Mouse (Mus musculus) gonadal fat pad, adult 2 months (tissue): ENCODE measurements around the gene Krtap4-6. TPM values are rescaled to one million over a fixed set of nuclear protein-coding genes. Genes with fewer than 3 reads are reported as not detected.
"Not testable (repeated sequence)": the region's sequence is repeated elsewhere in the genome, so short reads cannot be mapped to it uniquely, and the experiment has no call there.

Source experiments
- DNase-seq: peaks from one replicate; pipeline ENCODE4 v3.0.0-alpha.2; 2012; ENCODE audit warnings: low read depth
- polyA plus RNA-seq: library from polyadenylated mRNA; depleted of rRNA; stranded (reverse); fragments of >200 nt; gene quantifications from 2 replicates; pipeline ENCODE4 v1.2.3, GENCODE M21; 2012; rRNA removed

Gene Krtap4-6
- polyA plus RNA-seq: not detected in 2 replicates

- no peak for DNase-seq
These were observed at the start of gene Krtap4-6 for GRCm38 (mm10) chr11:99665860-99666259. Gene Krtap4-6 (minus strand): TSS chr11:99665960.

GRCm38 (mm10) chr11:99690463-99690862 lies 24.7 kb upstream of the Krtap4-6 start, which contains the start of gene Gm14190:
Gene Gm14190 (minus strand): TSS chr11:99690740.
- DNase-seq: no peak

- DNase-seq: not testable (repeated sequence)
These were observed 19.5 kb upstream of the Krtap4-6 start for GRCm38 (mm10) chr11:99685235-99685634.

GRCm38 (mm10) chr11:99683481-99683880 lies 17.7 kb upstream of the Krtap4-6 start:
- no peak for DNase-seq

GRCm38 (mm10) chr11:99662802-99663201 lies 3.0 kb downstream of the Krtap4-6 start:
- no peak for DNase-seq

GRCm38 (mm10) chr11:99659256-99659655 lies 6.5 kb downstream of the Krtap4-6 start:
- no peak for DNase-seq

- not testable (repeated sequence) for DNase-seq
These were observed 7.2 kb downstream of the Krtap4-6 start, which contains the start of gene Gm11563 for GRCm38 (mm10) chr11:99658467-99659010. Gene Gm11563 (minus strand): TSS chr11:99658960.

GRCm38 (mm10) chr11:99657051-99657450 lies 8.7 kb downstream of the Krtap4-6 start:
- DNase-seq: no peak

- no peak for DNase-seq
These were observed 15.6 kb downstream of the Krtap4-6 start, which contains the start of gene Gm11555 for GRCm38 (mm10) chr11:99650136-99650535. Gene Gm11555 (minus strand): TSS chr11:99650236.

- DNase-seq: no peak
These were observed 19.3 kb downstream of the Krtap4-6 start for GRCm38 (mm10) chr11:99646444-99646843.

- no peak for DNase-seq
These were observed 21.4 kb downstream of the Krtap4-6 start for GRCm38 (mm10) chr11:99644351-99644750.

- not testable (repeated sequence) for DNase-seq
These were observed 22.1 kb downstream of the Krtap4-6 start, which contains the start of gene Krtap4-7 for GRCm38 (mm10) chr11:99643635-99644139. Gene Krtap4-7 (minus strand): TSS chr11:99644089.

GRCm38 (mm10) chr11:99640926-99641325 lies 24.8 kb downstream of the Krtap4-6 start:
- no peak for DNase-seq

GRCm38 (mm10) chr11:99637086-99637485 lies 28.7 kb downstream of the Krtap4-6 start:
- DNase-seq: no peak

- no peak for DNase-seq
These were observed 31.1 kb downstream of the Krtap4-6 start, which contains the start of gene Krtap4-2 for GRCm38 (mm10) chr11:99634653-99635134. Gene Krtap4-2 (minus strand): TSS chr11:99635084.

- no peak for DNase-seq
These were observed 32.5 kb downstream of the Krtap4-6 start for GRCm38 (mm10) chr11:99633293-99633692.

- no peak for DNase-seq
These were observed 34.9 kb downstream of the Krtap4-6 start for GRCm38 (mm10) chr11:99630890-99631289.

GRCm38 (mm10) chr11:99628138-99628537 lies 37.6 kb downstream of the Krtap4-6 start, which contains the start of gene Krtap4-1:
Gene Krtap4-1 (minus strand): TSS chr11:99628238.
- no peak for DNase-seq

- no peak for DNase-seq
These were observed 45.4 kb downstream of the Krtap4-6 start, which contains the start of gene Gm11562 for GRCm38 (mm10) chr11:99620335-99620734. Gene Gm11562 (minus strand): TSS chr11:99620435.
